Mouse (Mus musculus) midbrain, postnatal 0 days (tissue): ENCODE data around the gene Ninj2. TPM values are rescaled to one million over a fixed set of nuclear protein-coding genes. Genes with fewer than 3 reads are reported as not detected.

Source experiments
- ATAC-seq: fragments of 200-750 bp; cut with Nextera tagmentation; 2 replicates; pipeline ENCODE4 v1.8.0; 2017; ENCODE audit warnings: moderate number of reproducible peaks, mild to moderate bottlenecking, moderate TSS enrichment, moderate library complexity; ENCODE audit not compliant: low FRiP score
- DNase-seq: peaks from one replicate; pipeline ENCODE4 v3.0.0-alpha.2; 2015; ENCODE audit warnings: low spot score
- H3K27ac ChIP-seq: fragments of 300-500 bp; sonication (generic); 2 replicates; pipeline ENCODE4 v1.5.1; 2014; ENCODE audit warnings: low read depth, mild to moderate bottlenecking, low read length, mixed read lengths
- H3K27me3 ChIP-seq: fragments of 300-500 bp; sonication (generic); 2 replicates; pipeline ENCODE4 v1.6.1; 2014; ENCODE audit warnings: low read length, control low read depth, mixed read lengths; ENCODE audit not compliant: insufficient read depth
- H3K36me3 ChIP-seq: fragments of 300-500 bp; sonication (generic); 2 replicates; pipeline ENCODE4 v1.6.1; 2014; ENCODE audit warnings: low read length, control low read depth, mixed read lengths; ENCODE audit not compliant: insufficient read depth
- H3K4me1 ChIP-seq: fragments of 300-500 bp; sonication (generic); 2 replicates; pipeline ENCODE4 v1.6.1; 2014; ENCODE audit warnings: mild to moderate bottlenecking, control low read depth, antibody characterized with exemption, low read length, mixed read lengths; ENCODE audit not compliant: insufficient read depth
- H3K4me2 ChIP-seq: fragments of 300-500 bp; sonication (generic); 2 replicates; pipeline ENCODE4 v1.6.1; 2014; ENCODE audit warnings: low read depth, mild to moderate bottlenecking, low read length, mixed read lengths; ENCODE audit not compliant: poor library complexity, severe bottlenecking
- H3K4me3 ChIP-seq: fragments of 300-500 bp; sonication (generic); 2 replicates; pipeline ENCODE4 v1.5.1; 2014; ENCODE audit warnings: low read depth, mild to moderate bottlenecking, low read length, moderate library complexity
- H3K9ac ChIP-seq: fragments of 300-500 bp; sonication (generic); replicated peaks from 2 replicates; pipeline ENCODE4 v1.6.1; 2014; ENCODE audit warnings: mild to moderate bottlenecking, low read length, moderate library complexity, mixed read lengths; ENCODE audit not compliant: poor library complexity, severe bottlenecking
- H3K9me3 ChIP-seq: fragments of 300-500 bp; sonication (generic); 2 replicates; pipeline ENCODE4 v1.6.1; 2016; ENCODE audit warnings: low read length, control low read depth
- CTCF ChIP-seq: IDR thresholded peaks from 2 replicates; pipeline ENCODE4 v1.5.1; 2016; ENCODE audit warnings: antibody characterized with exemption, mild to moderate bottlenecking
- WGBS: fragments of 180-500 bp; shearing (Covaris S2); extraction: QIAGEN DNeasy Blood & Tissue Kit; methylation state at CpG from one replicate; pipeline ENCODE4 v1.1.7; 2014; 5-methylcytosine and 5-hydroxymethylcytosine counted together
- polyA plus RNA-seq: library from polyadenylated mRNA; unstranded; fragments of >200 nt; fragmentation: Nextera tagmentation; extraction: Ambion mirVana; gene quantifications from 2 replicates; pipeline ENCODE4 v1.2.1, GENCODE M21; 2015
- total RNA-seq: library from RNA; depleted of rRNA; stranded (reverse); fragments of >200 nt; gene quantifications from 2 replicates; pipeline ENCODE4 v1.2.3, GENCODE M21; 2014

The Ninj2 gene
- total and polyA plus RNA-seq, 2 experiments from 2014 or later, result not detected

DNA sequence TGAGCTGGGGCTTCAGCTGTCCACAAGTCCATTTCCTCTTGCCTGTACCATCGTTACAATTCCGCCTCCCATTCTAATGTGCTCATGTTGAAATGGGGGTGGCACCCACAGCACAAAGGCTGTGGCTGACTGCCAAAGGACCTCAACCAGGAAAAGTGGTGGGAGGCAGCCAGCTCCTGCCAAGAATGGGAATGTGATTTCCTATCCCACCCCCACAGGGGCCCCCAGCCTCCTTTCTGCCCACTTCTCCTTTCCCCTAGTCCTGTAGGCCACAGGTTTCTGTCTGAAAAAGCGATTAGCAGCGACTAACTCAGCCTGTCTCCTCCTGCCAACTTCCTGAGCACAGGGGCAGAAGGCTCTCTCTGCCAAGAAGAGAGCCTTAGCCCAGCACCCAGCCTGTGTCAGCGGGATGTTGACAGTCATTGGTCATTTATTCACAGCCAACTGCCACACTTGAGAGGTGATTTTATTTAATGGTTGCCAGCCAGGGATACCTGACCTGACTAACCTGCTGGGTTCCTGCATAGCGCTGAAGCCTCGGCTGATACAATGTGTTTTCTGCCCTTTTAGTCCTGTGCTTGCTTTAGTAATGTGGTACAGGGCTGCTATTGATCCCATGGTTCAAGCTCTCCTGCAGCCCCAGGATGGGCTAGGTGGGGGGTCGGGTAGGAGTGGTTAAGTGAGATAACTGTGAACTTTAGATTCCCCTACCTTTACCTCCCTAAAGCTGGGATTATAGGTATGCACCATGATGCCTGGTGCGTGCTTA lies 66.2 kb downstream of the Ninj2 start:
- ATAC-seq, result peak; percentile 54; the same call in 1 of the 2 replicates
- Histone ChIP-seq H3K4me2 (no peak overlapping the region), H3K27me3 (no peaks in the 10 kb centered on the region), H3K36me3 (no peaks in the 10 kb centered on the region), H3K4me1 (no peaks in the 10 kb centered on the region), H3K9ac (no peak overlapping the region), H3K9me3 (no peaks in the 10 kb centered on the region), H3K4me3 (no peak overlapping the region), H3K27ac (no peak overlapping the region)
- DNase-seq, result peak; percentile 84
- TF ChIP-seq CTCF, result no peak
- WGBS, result 46% methylated on average over 9 of the region's 9 CpGs

DNA sequence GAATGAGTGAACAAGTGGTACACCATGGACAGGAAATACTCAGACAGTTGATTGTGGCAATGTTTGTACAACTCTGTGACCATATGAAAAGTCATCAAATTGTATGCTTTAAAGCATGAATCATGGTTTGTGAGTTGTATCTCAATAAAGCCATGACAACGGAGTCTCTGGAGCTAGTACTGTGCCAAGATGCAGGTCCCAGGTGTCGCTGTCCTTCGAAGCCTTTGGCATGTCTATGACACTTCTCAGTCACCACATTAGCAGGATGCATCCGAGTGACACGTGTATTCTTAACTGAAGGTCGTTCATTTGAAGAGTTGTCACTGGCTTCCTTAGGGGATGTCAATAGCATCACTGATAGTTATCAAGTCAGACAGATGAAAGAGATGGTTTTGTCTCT lies 69.8 kb downstream of the Ninj2 start:
- no peak overlapping the region for H3K4me2 ChIP-seq
- H3K9me3 ChIP-seq, result no peaks in the 10 kb centered on the region
- no peak for TF ChIP-seq CTCF
- WGBS, result 74% methylated on average over 6 of the region's 6 CpGs
- no peaks in the 10 kb centered on the region for H3K27me3 ChIP-seq
- no peak for DNase-seq
- H3K36me3 ChIP-seq, result no peaks in the 10 kb centered on the region
- ATAC-seq, result no peak
- H3K9ac ChIP-seq, result no peak overlapping the region
- H3K4me1 ChIP-seq, result no peaks in the 10 kb centered on the region
- no peak overlapping the region for H3K4me3 ChIP-seq
- H3K27ac ChIP-seq, result no peak overlapping the region

GRCm38 (mm10) chr6:120164765-120165164 lies 71.6 kb downstream of the Ninj2 start:
- no peaks in the 10 kb centered on the region for H3K36me3 ChIP-seq
- no peak overlapping the region for H3K9ac ChIP-seq
- no peak overlapping the region for H3K4me2 ChIP-seq
- H3K27ac ChIP-seq, result no peak overlapping the region
- H3K4me3 ChIP-seq, result no peak overlapping the region
- ATAC-seq (no peak), DNase-seq (no peak)
- no peak for TF ChIP-seq CTCF
- H3K9me3 ChIP-seq, result no peaks in the 10 kb centered on the region
- WGBS, result 80% methylated on average over 4 of the region's 4 CpGs
- H3K27me3 ChIP-seq, result no peaks in the 10 kb centered on the region
- no peaks in the 10 kb centered on the region for H3K4me1 ChIP-seq

DNA sequence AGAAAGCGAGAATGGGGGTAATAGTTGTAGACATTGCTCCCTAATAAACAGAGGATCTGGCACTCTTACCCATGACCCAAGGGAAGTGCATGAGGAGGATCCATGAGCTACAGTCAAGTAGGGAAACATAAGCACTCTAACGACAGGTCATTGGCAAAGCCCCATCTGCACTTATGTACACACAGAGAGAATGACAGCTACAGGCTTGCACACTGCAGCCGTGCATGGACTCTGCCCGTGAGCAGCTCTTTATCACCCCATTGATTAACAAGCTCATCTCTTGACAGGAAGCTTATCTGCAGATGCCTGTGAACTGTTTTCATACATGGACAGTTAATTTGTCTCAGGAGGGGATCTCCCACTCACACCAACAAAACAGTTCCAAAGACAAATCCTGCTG lies 74.4 kb downstream of the Ninj2 start:
- Histone ChIP-seq H3K36me3 (no peaks in the 10 kb centered on the region), H3K4me1 (no peaks in the 10 kb centered on the region), H3K4me3 (no peak overlapping the region), H3K27ac (no peak overlapping the region), H3K9me3 (no peaks in the 10 kb centered on the region), H3K9ac (no peak overlapping the region), H3K4me2 (no peak overlapping the region), H3K27me3 (no peaks in the 10 kb centered on the region)
- 78% methylated on average over 4 of the region's 4 CpGs for WGBS
- DNase-seq (no peak), ATAC-seq (no peak)
- no peak for TF ChIP-seq CTCF

- ATAC-seq, result no peak
- H3K27ac ChIP-seq, result no peak overlapping the region
- 87% methylated on average over 8 of the region's 8 CpGs for WGBS
Measured at GRCm38 (mm10) chr6:120172294-120173017, 79.3 kb downstream of the Ninj2 start.

GRCm38 (mm10) chr6:120174028-120174601 lies 81.0 kb downstream of the Ninj2 start:
- H3K4me3 ChIP-seq, result no peak overlapping the region
- no peak overlapping the region for H3K4me2 ChIP-seq
- no peak for ATAC-seq
- H3K27ac ChIP-seq, result no peak overlapping the region
- no peaks in the 10 kb centered on the region for H3K9me3 ChIP-seq
- no peak for DNase-seq
- no peaks in the 10 kb centered on the region for H3K27me3 ChIP-seq
- WGBS, result 89% methylated on average over 6 of the region's 6 CpGs
- TF ChIP-seq CTCF, result no peak
- H3K4me1 ChIP-seq, result no peaks in the 10 kb centered on the region
- H3K9ac ChIP-seq, result no peak overlapping the region
- no peaks in the 10 kb centered on the region for H3K36me3 ChIP-seq

More at GRCm38 (mm10) chr6:120172294-120173017, 79.3 kb downstream of the Ninj2 start:
- Histone ChIP-seq H3K9me3 (no peaks in the 10 kb centered on the region), H3K27me3 (no peaks in the 10 kb centered on the region), H3K4me3 (no peak overlapping the region), H3K4me2 (no peak overlapping the region), H3K9ac (no peak overlapping the region), H3K4me1 (no peaks in the 10 kb centered on the region), H3K36me3 (no peaks in the 10 kb centered on the region)
- no peak for DNase-seq
- TF ChIP-seq CTCF, result no peak
